Mouse (Mus musculus) brown adipose tissue, adult 24 weeks (tissue): ENCODE results near the gene Trappc2l. TPM values are rescaled to one million over a fixed set of nuclear protein-coding genes. Genes with fewer than 3 reads are reported as not detected.

Source experiments
- H3K27ac ChIP-seq: fragments of 200-500 bp; replicated peaks from 2 replicates; pipeline ENCODE4 v1.5.1; 2012; ENCODE audit warnings: low read depth, mild to moderate bottlenecking, low read length
- H3K4me1 ChIP-seq: fragments of 200-500 bp; 2 replicates; pipeline ENCODE4 v1.6.1; 2012; ENCODE audit warnings: low read length, mixed read lengths; ENCODE audit not compliant: control insufficient read depth, insufficient read depth, insufficient read length
- H3K4me3 ChIP-seq: fragments of 200-500 bp; 2 replicates; pipeline ENCODE4 v1.5.1; 2012; ENCODE audit warnings: low read depth, mild to moderate bottlenecking, low read length, moderate library complexity; ENCODE audit not compliant: insufficient read depth
- polyA plus RNA-seq: library from polyadenylated mRNA; stranded (reverse); fragments of >200 nt; gene quantifications from 2 replicates; pipeline ENCODE4 v1.2.4, GENCODE M21; 2012; ENCODE audit not compliant: missing spikeins, insufficient read depth, insufficient read length

The Trappc2l gene
- polyA plus RNA-seq, 1 experiment: 81.0 TPM

- H3K4me1 ChIP-seq: no peaks in the 10 kb centered on the region
- no peak overlapping the region for H3K4me3 ChIP-seq
These were observed 10.8 kb upstream of the Trappc2l start for GRCm38 (mm10) chr8:122600666-122601065.

GRCm38 (mm10) chr8:122604640-122605039 is 6.8 kb upstream of the Trappc2l start:
- Histone ChIP-seq H3K27ac (no peak overlapping the region), H3K4me3 (no peak overlapping the region)

More at GRCm38 (mm10) chr8:122600666-122601065, 10.8 kb upstream of the Trappc2l start:
- H3K27ac ChIP-seq: no peak overlapping the region

DNA sequence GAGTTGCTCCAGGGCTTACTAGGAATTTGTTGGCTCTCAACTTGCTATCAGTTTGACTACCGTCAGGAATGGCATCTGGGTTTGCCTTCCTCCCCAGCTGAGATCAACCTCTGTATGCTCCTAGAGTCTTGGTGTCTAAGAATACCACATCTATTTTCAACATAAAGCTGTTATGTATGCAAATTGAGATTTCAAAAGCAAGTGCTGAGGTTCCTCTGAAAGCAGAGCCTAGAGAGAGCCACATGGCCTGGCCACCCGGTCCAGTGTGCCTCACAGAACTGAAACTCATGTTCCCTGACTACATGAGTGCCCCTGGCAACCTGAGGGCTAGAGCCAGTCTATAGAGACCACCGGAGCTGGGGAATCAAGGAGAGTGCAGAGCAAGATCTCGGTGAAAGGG is 6.1 kb upstream of the Trappc2l start:
- Histone ChIP-seq H3K4me1 (no peaks in the 10 kb centered on the region), H3K4me3 (no peak overlapping the region), H3K27ac (no peak overlapping the region)

More at GRCm38 (mm10) chr8:122604640-122605039, 6.8 kb upstream of the Trappc2l start:
- H3K4me1 ChIP-seq: no peaks in the 10 kb centered on the region

- H3K4me1 ChIP-seq: 0 out of 2 replicates have a peak, but pooled peaks cover 2% of the 10 kb centered on the region
- no peak overlapping the region for H3K4me3 ChIP-seq
- H3K27ac ChIP-seq: no peak overlapping the region
These were observed 4.6 kb upstream of the Trappc2l start for GRCm38 (mm10) chr8:122606810-122607209.

GRCm38 (mm10) chr8:122610209-122610608 is 1.2 kb upstream of the Trappc2l start:
- H3K4me3 ChIP-seq: no peak overlapping the region
- H3K27ac ChIP-seq: no peak overlapping the region
- peaks cover 7% of the 10 kb centered on the region; the same call in 1 of the 2 replicates for H3K4me1 ChIP-seq

GRCm38 (mm10) chr8:122610612-122611277 is 695 bp upstream of the Trappc2l start:
- peak overlapping the region; percentile 70 for H3K4me3 ChIP-seq
- peaks cover 7% of the 10 kb centered on the region; the same call in 1 of the 2 replicates for H3K4me1 ChIP-seq
- H3K27ac ChIP-seq: peak overlapping the region; percentile 33; the same call in 1 of the 2 replicates

DNA sequence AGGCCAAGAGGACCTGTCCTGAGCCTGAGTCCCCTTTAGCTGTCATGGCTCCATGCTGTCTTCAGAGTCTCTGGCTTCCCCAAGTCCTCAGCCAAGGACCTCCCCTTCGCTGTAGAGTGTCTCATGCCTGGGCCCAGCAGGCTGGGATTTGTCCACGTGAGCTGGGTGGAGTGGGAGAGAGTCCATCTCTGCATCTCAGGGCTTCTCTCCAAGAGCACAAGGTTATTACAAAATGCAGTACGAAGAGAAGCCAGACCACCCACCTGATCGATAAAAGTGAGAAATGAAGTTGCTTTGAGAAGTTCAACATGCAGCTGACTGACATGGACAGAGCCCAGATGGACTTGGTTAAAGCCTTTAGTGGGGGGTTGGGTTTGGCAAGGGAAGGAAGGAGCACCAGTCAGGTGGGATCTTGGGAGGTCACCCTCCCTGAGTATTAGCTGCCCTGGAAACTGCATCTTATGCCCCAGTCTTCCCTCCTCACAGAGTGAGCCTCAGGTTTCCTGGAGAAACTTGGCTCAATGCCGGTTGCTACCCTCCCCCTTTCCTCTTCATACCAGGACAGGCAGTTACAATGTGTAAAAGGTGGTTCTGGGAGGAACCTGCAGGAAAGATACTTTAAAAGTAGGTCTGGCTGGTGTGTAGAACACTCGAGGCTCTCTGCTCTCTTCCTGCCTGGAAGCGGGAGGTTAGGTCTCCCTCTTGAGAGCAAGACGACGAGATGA is 4.9 kb downstream of the Trappc2l start:
- peaks cover 5% of the 10 kb centered on the region; the same call in 1 of the 2 replicates for H3K4me1 ChIP-seq

DNA sequence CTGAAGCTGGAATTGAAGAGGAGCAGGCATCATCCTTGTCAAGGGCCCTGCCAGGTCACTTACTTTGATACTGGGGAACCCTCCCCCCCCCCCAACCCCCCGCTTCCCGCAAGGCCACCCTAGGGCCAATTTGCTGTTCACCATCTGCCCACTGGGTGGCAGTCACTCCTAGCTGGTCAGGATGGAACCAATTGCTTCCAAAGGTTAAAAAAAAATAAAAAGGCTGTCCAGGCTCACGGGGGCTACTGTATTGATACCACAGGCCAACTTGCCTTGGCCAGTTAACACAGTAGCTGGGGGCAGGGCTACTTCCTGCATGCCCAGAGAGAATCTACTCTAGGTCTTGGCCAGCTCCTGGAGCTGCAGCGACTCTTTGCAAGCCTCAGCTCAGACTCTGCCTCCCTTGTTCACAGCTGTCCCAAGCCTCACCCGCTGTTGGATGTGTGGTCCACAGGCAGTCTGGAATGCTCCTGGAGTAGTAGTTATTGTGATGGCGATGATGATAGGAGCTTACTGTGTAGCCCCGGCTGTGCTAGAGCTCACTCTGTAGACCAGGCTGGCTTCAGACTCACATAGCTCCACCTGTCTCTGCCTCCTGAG is 6.6 kb downstream of the Trappc2l start:
- no peak overlapping the region for H3K27ac ChIP-seq
- H3K4me3 ChIP-seq: no peak overlapping the region
- no peaks in the 10 kb centered on the region for H3K4me1 ChIP-seq

More for the DNA sequence above, 4.9 kb downstream of the Trappc2l start:
- no peak overlapping the region for H3K27ac ChIP-seq
- no peak overlapping the region for H3K4me3 ChIP-seq

DNA sequence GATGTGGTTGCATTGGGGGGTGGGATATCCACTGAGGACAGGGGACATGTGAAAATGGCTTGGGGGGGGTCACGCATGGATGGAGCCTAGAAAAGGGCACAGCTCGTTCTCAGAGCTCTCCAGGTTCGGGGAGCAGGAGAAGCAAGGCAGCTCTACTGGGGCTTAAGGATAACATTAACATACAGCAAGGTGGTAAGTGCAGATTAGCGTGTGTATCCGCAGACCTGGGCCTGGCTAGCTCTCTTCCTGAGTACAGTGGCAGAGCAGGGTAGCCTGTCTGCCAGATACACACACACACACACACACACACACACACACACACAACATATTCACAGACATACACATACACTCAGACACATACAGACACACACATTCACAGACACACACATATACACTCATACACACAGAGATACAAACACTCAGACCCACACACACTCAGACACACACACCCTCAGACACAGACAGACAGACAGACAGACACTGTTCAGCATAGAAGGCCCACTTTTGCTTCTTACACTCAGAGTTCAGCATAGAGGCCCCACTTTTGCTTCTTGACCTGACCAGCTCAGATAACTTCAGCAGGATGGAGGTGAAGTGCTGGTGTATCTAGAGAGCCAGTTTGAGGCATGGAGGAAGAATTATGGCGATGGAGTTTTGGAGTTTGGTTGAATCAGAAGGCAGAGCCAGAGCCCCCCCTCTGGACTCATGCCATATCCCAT is 7.4 kb downstream of the Trappc2l start:
- no peak overlapping the region for H3K27ac ChIP-seq
- H3K4me3 ChIP-seq: no peak overlapping the region
- H3K4me1 ChIP-seq: no peaks in the 10 kb centered on the region

DNA sequence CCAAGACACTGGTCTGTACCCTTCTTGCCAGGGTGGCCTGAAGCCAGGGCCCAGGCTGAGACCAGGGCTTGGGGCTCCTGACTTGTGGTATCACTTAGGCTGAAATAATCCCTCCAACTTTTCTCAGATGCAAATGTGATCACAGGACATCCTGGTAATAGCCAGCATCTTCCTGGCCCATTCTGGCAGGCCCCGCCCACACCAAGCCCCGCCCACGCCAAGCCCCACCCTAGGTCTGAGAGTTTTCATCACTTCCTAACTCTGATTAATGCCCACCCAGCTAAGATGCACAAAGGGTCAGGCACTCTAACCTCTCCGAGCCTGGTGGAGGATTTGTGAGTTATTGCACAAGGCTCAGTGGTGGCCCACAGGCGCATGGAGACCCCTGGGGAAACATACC is 9.0 kb downstream of the Trappc2l start:
- H3K4me1 ChIP-seq: no peaks in the 10 kb centered on the region
- no peak overlapping the region for H3K27ac ChIP-seq
- no peak overlapping the region for H3K4me3 ChIP-seq

- no peak within 1 kb of the TSS for H3K4me3 ChIP-seq
- H3K27ac ChIP-seq: no peak within 1 kb of the TSS
- no peaks in the 10 kb centered on the region for H3K4me1 ChIP-seq
These were observed 11.3 kb downstream of the Trappc2l start, which contains the start of gene Pabpn1l for GRCm38 (mm10) chr8:122622727-122623126. Pabpn1l (minus strand) TSS chr8:122622739.

GRCm38 (mm10) chr8:122623844-122624642 is 12.6 kb downstream of the Trappc2l start:
- H3K4me1 ChIP-seq: no peaks in the 10 kb centered on the region
- H3K4me3 ChIP-seq: no peak overlapping the region
- H3K27ac ChIP-seq: no peak overlapping the region

DNA sequence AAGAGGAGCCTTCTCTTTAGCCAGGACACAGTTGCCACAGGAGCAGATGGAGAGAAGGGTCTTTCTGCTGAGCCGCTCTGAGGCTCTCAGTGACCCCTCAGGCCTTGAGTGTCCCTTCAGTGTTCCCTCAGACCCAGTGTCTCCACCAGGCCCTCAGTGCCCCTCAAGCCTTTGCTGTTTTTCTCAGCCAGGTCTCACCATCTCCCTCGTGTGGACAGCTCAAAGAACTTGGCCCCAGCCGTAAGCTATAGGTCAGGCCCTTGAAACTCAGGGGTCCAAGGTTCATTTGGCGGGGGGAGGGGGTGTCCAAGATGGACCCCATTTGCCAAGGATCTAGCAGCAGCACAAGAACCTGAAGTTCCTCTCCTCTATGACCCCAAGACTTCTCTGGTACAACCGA is 13.2 kb downstream of the Trappc2l start:
- H3K27ac ChIP-seq: no peak overlapping the region

GRCm38 (mm10) chr8:122625811-122626210 is 14.4 kb downstream of the Trappc2l start:
- Histone ChIP-seq H3K4me1 (no peaks in the 10 kb centered on the region), H3K27ac (no peak overlapping the region), H3K4me3 (no peak overlapping the region)

More for the DNA sequence above, 13.2 kb downstream of the Trappc2l start:
- H3K4me3 ChIP-seq: no peak overlapping the region
- H3K4me1 ChIP-seq: no peaks in the 10 kb centered on the region
